Mouse (Mus musculus): Measurements from ENCODE around the gene Gm4756. TPM values are rescaled to one million over a fixed set of nuclear protein-coding genes. Genes with fewer than 3 reads are reported as not detected.
"Not testable (repeated sequence)": the region's sequence is repeated elsewhere in the genome, so short reads cannot be mapped to it uniquely, and the experiment has no call there.

Gene Gm4756
- not detected in 2 replicates for polyA plus RNA-seq (2016; fragmentation: Nextera tagmentation; extraction: Ambion mirVana)

- H3K27ac ChIP-seq (replicated peaks) = no peak within 1 kb of the TSS
- H3K4me3 ChIP-seq = no peak within 1 kb of the TSS
- WGBS = 78% methylated on average over 11 of the region's 11 CpGs
- H3K4me1 ChIP-seq = no peaks in the 10 kb centered on the region
- H3K36me3 ChIP-seq = peaks cover 7% of the 10 kb centered on the region; the same call in 1 of the 2 replicates
- H3K9me3 ChIP-seq (replicated peaks) = no peaks in the 10 kb centered on the region; the same call in 1 of the 2 replicates
- no peaks in the 10 kb centered on the region for H3K27me3 ChIP-seq (ENCODE audit: low read depth, poor library complexity, severe bottlenecking)
- DNase-seq (ENCODE audit: low spot score) = no peak
Measured at GRCm38 (mm10) chr12:72649611-72650330, at the start of gene Gm4756. Gm4756 (minus strand) TSS chr12:72649661.

DNA sequence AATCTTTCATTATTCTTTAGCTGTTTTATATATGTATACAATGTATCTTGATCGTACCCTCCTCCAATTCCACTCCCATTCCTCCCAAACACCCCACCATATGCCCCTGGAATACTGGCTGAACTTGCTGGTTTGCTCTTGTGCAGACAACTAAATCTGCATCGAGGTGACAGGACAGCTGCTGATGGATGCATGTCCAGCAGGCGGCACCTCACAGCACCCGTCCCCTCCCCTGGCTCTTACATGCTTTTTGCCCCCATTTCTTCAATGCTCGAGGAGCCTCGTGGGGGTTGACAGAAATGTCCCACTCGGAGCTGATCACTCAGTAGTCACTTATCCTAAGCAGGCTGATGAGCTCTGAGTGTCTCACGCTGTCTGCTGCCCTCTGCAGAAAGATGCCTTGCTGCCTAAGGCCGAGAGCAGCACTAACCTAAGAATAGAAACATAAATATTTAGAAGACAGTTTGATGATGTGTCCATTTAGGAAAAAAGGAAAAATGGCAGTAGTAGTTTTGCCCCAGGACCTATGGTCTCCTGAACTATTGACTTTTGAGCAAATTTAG, 45.5 kb upstream of the Gm4756 start:
- peaks cover 1% of the 10 kb centered on the region; the same call in 1 of the 2 replicates for H3K4me1 ChIP-seq
- H3K4me3 ChIP-seq = no peak overlapping the region
- DNase-seq (ENCODE audit: low spot score) = no peak
- H3K36me3 ChIP-seq = no peaks in the 10 kb centered on the region
- H3K27me3 ChIP-seq (ENCODE audit: low read depth, poor library complexity, severe bottlenecking) = no peaks in the 10 kb centered on the region
- WGBS = 63% methylated on average over 9 of the region's 9 CpGs
- no peak overlapping the region for H3K27ac ChIP-seq (replicated peaks)
- H3K9me3 ChIP-seq (replicated peaks) = no peaks in the 10 kb centered on the region

DNA sequence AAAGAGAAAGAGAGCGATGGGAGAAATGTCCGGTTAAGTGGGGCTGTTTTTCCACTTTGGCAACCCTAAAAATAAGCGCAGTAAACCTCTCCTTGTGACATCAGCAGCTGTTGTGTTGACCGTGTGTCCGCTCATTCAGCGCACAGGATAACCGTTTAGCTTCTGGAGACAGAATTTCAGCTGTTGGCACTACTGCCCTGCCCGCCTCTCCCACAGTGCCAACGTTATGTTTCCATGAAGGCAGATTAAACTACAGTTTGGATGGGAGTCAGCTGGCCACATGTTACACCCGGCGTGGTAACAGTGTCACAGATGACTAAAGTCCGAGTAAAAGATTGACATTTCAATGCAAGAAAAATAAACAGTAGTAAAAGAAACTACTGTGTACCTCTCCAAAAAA, 45.0 kb upstream of the Gm4756 start:
- Histone ChIP-seq H3K27me3 (ENCODE audit: low read depth, poor library complexity, severe bottlenecking) (no peaks in the 10 kb centered on the region), H3K9me3 (replicated peaks) (no peaks in the 10 kb centered on the region), H3K27ac (replicated peaks) (no peak overlapping the region), H3K36me3 (no peaks in the 10 kb centered on the region), H3K4me1 (no peaks in the 10 kb centered on the region), H3K4me3 (no peak overlapping the region)
- WGBS = 85% methylated on average over 12 of the region's 12 CpGs
- no peak for DNase-seq (ENCODE audit: low spot score)

DNA sequence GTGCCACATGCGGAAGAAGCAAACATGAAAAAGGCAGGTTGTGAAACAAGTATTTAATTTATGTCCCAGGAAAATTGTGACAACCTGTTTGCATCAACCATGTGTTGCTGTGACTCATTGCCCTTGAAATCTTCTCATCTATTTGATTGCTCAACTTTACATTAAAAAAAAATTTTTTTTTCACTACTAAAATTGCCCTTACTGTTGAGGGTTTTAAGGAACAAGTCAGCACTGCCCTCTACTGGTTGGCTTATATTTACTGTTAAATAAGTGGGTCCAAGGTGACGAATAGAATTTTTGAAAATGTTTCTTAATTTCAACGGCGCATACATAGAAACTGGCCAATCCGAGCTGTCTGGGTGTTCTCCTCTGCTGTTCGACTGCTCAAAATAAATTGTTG, 44.4 kb upstream of the Gm4756 start:
- WGBS = 52% methylated on average over 6 of the region's 6 CpGs
- H3K36me3 ChIP-seq = no peaks in the 10 kb centered on the region
- no peaks in the 10 kb centered on the region for H3K4me1 ChIP-seq
- no peak overlapping the region for H3K4me3 ChIP-seq
- H3K27ac ChIP-seq (replicated peaks) = no peak overlapping the region
- H3K27me3 ChIP-seq (ENCODE audit: low read depth, poor library complexity, severe bottlenecking) = no peaks in the 10 kb centered on the region
- DNase-seq (ENCODE audit: low spot score) = no peak
- H3K9me3 ChIP-seq (replicated peaks) = no peaks in the 10 kb centered on the region

DNA sequence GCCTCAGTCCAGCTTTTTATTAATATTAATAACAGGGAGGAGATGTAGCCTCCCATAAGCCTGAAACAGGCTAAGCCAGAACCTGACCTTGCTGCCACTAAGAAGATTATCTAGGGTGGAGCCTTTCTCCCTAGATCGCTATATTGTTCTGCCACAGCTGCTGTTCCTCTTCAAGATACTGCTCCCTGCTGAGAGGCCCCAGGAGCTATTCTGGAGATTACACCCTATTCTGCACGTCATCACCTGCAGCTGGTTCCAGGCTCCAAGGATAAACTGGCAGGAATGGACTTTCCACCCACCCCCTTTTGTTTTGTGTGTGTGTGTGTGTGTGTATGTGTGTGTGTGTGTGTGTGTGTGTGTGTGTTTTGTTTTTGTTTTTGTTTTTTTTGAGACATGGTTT, 38.8 kb upstream of the Gm4756 start:
- not testable (repeated sequence) for DNase-seq (ENCODE audit: low spot score); H3K9me3 ChIP-seq (replicated peaks); H3K27me3 ChIP-seq (ENCODE audit: low read depth, poor library complexity, severe bottlenecking); H3K36me3 ChIP-seq; H3K4me3 ChIP-seq
- WGBS = 22% methylated on average over 2 of the region's 2 CpGs
- Histone ChIP-seq H3K27ac (replicated peaks) (peak overlapping the region; percentile 55; the same call in 1 of the 2 replicates), H3K4me1 (peaks cover 17% of the 10 kb centered on the region)

GRCm38 (mm10) chr12:72687741-72688140, 38.3 kb upstream of the Gm4756 start:
- not testable (repeated sequence) for H3K9me3 ChIP-seq (replicated peaks); H3K36me3 ChIP-seq; H3K27ac ChIP-seq (replicated peaks); H3K4me3 ChIP-seq; H3K27me3 ChIP-seq (ENCODE audit: low read depth, poor library complexity, severe bottlenecking)
- peak; percentile 21 for DNase-seq (ENCODE audit: low spot score)
- peaks cover 21% of the 10 kb centered on the region for H3K4me1 ChIP-seq
- 11% methylated on average over 6 of the region's 6 CpGs for WGBS

DNA sequence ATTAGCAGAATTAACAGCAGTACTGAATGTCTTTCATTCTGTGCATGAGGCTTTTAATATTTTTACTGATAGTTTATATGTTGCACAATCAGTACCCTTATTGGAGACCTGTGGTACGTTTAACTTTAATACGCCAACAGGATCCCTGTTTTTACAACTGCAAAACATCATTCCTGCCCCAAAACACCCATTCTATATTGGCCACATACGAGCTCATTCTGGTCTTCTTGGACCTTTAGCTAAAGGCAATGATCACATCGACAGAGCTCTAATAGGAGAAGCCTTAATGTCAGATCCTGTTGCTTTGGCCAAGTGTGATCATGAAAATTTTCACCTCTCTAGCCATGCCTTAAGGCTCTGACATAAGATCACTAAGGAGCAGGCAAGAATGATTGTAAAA, 37.1 kb upstream of the Gm4756 start:
- not testable (repeated sequence) for H3K9me3 ChIP-seq (replicated peaks); H3K27me3 ChIP-seq (ENCODE audit: low read depth, poor library complexity, severe bottlenecking); H3K36me3 ChIP-seq; H3K4me3 ChIP-seq; H3K27ac ChIP-seq (replicated peaks); DNase-seq (ENCODE audit: low spot score)
- peaks cover 25% of the 10 kb centered on the region for H3K4me1 ChIP-seq
- 81% methylated on average over 4 of the region's 4 CpGs for WGBS

GRCm38 (mm10) chr12:72683612-72684011, 34.2 kb upstream of the Gm4756 start:
- no peaks in the 10 kb centered on the region for H3K9me3 ChIP-seq (replicated peaks)
- no peaks in the 10 kb centered on the region for H3K27me3 ChIP-seq (ENCODE audit: low read depth, poor library complexity, severe bottlenecking)
- no peak overlapping the region for H3K4me3 ChIP-seq
- DNase-seq (ENCODE audit: low spot score) = no peak
- H3K4me1 ChIP-seq = peaks cover 25% of the 10 kb centered on the region
- no peaks in the 10 kb centered on the region for H3K36me3 ChIP-seq
- H3K27ac ChIP-seq (replicated peaks) = no peak overlapping the region
- WGBS = 91% methylated on average over 3 of the region's 3 CpGs

DNA sequence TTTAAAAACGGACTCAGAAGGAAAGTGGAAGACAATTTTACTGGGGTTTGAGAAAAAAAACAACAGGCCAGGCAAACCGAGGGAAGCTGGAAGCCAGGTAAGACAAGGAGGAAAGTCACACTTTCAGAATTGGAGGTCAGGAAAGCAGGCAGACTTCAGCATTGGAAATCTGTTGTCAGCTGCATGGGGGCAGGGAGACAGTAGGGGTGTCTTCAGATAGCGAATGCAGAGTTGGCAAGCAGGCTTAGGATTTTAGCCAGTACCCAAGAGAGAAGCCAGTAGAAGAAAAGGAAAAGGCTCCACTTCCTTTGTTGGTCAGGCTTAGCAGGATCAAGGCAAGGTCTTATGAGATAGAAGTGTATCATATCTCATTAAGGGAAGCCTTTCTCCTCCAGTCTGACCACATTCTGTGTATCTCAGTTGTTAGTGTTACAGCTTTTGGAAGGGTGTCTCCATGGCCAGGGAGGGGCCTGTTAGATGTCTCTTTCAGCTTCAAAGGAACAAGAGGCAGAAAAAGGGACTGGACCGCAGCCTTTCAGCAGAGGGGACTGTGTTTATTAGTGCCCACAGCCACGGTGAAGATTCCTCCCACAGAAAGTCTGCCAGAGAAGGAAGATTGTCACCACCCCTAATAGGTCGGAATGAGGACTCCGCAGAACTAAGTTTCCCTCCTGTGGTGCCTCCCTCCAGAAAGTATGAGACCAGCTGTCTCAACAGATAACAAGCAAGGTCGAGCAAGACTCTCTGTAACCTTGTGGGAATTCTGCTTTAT, 33.2 kb upstream of the Gm4756 start:
- WGBS = 63% methylated on average over 8 of the region's 8 CpGs
- no peaks in the 10 kb centered on the region for H3K9me3 ChIP-seq (replicated peaks)
- H3K27ac ChIP-seq (replicated peaks) = no peak overlapping the region
- no peak for DNase-seq (ENCODE audit: low spot score)
- H3K27me3 ChIP-seq (ENCODE audit: low read depth, poor library complexity, severe bottlenecking) = no peaks in the 10 kb centered on the region
- no peaks in the 10 kb centered on the region for H3K36me3 ChIP-seq
- no peak overlapping the region for H3K4me3 ChIP-seq
- peaks cover 16% of the 10 kb centered on the region for H3K4me1 ChIP-seq

DNA sequence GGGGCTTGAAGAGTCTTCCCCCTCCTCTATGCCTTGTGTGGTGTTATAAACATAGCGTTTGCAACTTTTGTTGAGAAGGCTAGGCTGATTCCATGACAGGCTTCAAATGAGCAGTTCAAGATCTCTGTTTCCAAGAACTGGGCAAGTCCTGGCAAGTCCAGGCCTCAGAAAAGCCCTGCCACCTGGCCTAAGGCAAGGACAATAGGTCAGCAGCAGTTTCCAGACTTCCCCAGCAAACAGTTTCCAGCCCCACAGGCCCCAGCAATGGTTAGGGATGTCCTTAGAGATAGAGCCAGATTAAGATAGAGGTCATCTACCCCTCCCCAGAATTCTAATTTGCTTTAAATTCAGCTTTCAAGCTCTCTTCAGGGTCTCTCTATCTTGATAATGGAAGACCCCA, 32.5 kb upstream of the Gm4756 start:
- 93% methylated on average over 1 of the region's 1 CpGs for WGBS
- no peak for DNase-seq (ENCODE audit: low spot score)
- no peaks in the 10 kb centered on the region for H3K9me3 ChIP-seq (replicated peaks)
- H3K36me3 ChIP-seq = no peaks in the 10 kb centered on the region
- H3K27ac ChIP-seq (replicated peaks) = 0 out of 2 replicates have a peak overlapping the region, but pooled peaks have one; percentile 17
- peaks cover 11% of the 10 kb centered on the region for H3K4me1 ChIP-seq
- no peaks in the 10 kb centered on the region for H3K27me3 ChIP-seq (ENCODE audit: low read depth, poor library complexity, severe bottlenecking)
- H3K4me3 ChIP-seq = no peak overlapping the region

DNA sequence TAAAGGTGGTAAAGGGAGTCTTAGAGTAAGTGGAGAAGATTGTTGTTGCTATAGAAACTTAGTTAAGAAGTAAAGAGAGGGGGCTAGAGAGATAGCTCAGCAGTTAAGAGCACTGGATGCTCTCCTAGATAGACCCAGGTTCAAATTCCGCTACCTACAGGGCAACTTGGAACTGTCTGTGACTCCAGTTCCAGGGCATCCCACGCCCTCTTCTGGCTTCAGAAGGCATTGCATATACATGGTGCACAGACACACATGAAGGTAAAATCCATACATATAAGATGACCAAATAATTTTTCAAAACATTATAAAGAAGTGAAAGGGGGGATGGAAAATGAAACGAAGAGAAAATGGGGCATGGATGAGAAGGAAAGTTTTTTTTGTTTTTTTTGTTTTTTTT, 30.2 kb upstream of the Gm4756 start:
- 70% methylated on average over 3 of the region's 3 CpGs for WGBS
- peaks cover 8% of the 10 kb centered on the region; the same call in 1 of the 2 replicates for H3K4me1 ChIP-seq
- DNase-seq (ENCODE audit: low spot score) = no peak
- H3K27ac ChIP-seq (replicated peaks) = no peak overlapping the region
- no peak overlapping the region for H3K4me3 ChIP-seq
- H3K27me3 ChIP-seq (ENCODE audit: low read depth, poor library complexity, severe bottlenecking) = no peaks in the 10 kb centered on the region
- H3K36me3 ChIP-seq = no peaks in the 10 kb centered on the region
- H3K9me3 ChIP-seq (replicated peaks) = no peaks in the 10 kb centered on the region

GRCm38 (mm10) chr12:72674820-72675219, 25.4 kb upstream of the Gm4756 start:
- H3K4me3 ChIP-seq = no peak overlapping the region
- no peak overlapping the region for H3K27ac ChIP-seq (replicated peaks)
- DNase-seq (ENCODE audit: low spot score) = no peak
- H3K27me3 ChIP-seq (ENCODE audit: low read depth, poor library complexity, severe bottlenecking) = no peaks in the 10 kb centered on the region
- H3K4me1 ChIP-seq = no peaks in the 10 kb centered on the region
- H3K9me3 ChIP-seq (replicated peaks) = no peaks in the 10 kb centered on the region
- no peaks in the 10 kb centered on the region for H3K36me3 ChIP-seq
- WGBS = 72% methylated on average over 2 of the region's 2 CpGs

Measured in midbrain, embryonic 10.5 days (tissue).